Mouse (Mus musculus): ENCODE measurements around the gene Abca6. TPM values are rescaled to one million over a fixed set of nuclear protein-coding genes. Genes with fewer than 3 reads are reported as not detected.

Gene Abca6
- polyA plus RNA-seq, 1 experiment from 2014 or later = 0.06 TPM

DNA sequence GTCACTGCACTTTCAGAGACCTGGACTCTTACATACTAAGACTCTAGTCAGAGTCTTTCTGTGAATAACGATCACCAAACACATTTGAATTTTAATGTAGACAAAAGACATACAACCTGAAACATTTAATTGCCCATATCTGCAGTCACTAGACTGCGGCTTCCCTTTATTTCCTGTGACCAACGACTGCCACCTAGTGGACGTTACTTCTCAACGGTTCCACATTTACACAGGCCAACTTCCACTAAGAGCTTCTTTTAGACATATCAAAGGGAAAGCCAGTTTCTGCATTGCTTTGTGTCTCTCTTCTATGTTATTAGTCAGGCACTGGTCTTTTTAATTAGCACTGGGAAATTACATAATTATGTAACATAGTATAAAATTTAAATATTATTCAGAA is 20.2 kb upstream of the Abca6 start:
- H3K27ac ChIP-seq (ENCODE audit: low read depth, low read length) = no peak overlapping the region
- H3K9ac ChIP-seq (ENCODE audit: low read length) = no peak overlapping the region
- ATAC-seq (peak; percentile 76; the same call in 1 of the 2 replicates), DNase-seq (ENCODE audit: low spot score) (peak; percentile 89)
- H3K27me3 ChIP-seq (replicated peaks; ENCODE audit: control insufficient read depth, insufficient read depth, low read length) = no peaks in the 10 kb centered on the region
- H3K9me3 ChIP-seq (replicated peaks; ENCODE audit: control insufficient read depth, low read length) = no peaks in the 10 kb centered on the region
- H3K4me3 ChIP-seq (ENCODE audit: low read depth, low read length) = no peak overlapping the region
- no peaks in the 10 kb centered on the region for H3K36me3 ChIP-seq (ENCODE audit: control insufficient read depth, insufficient read depth, low read length)
- no peaks in the 10 kb centered on the region for H3K4me1 ChIP-seq (ENCODE audit: control insufficient read depth, insufficient read depth, low read length)
- WGBS = 4% methylated on average over 5 of the region's 5 CpGs
- H3K4me2 ChIP-seq (ENCODE audit: low read length) = no peak overlapping the region

GRCm38 (mm10) chr11:110268244-110268844 is 16.8 kb upstream of the Abca6 start:
- ATAC-seq (peak; percentile 79), DNase-seq (ENCODE audit: low spot score) (peak; percentile 93)
- Histone ChIP-seq H3K27me3 (replicated peaks; ENCODE audit: control insufficient read depth, insufficient read depth, low read length) (no peaks in the 10 kb centered on the region), H3K27ac (ENCODE audit: low read depth, low read length) (no peak overlapping the region), H3K9ac (ENCODE audit: low read length) (no peak overlapping the region), H3K4me3 (ENCODE audit: low read depth, low read length) (no peak overlapping the region), H3K4me1 (ENCODE audit: control insufficient read depth, insufficient read depth, low read length) (no peaks in the 10 kb centered on the region), H3K36me3 (ENCODE audit: control insufficient read depth, insufficient read depth, low read length) (no peaks in the 10 kb centered on the region), H3K9me3 (replicated peaks; ENCODE audit: control insufficient read depth, low read length) (no peaks in the 10 kb centered on the region), H3K4me2 (ENCODE audit: low read length) (no peak overlapping the region)
- 45% methylated on average over 8 of the region's 8 CpGs for WGBS

- H3K4me1 ChIP-seq (ENCODE audit: control insufficient read depth, insufficient read depth, low read length) = no peaks in the 10 kb centered on the region
- WGBS = 89% methylated on average over 6 of the region's 6 CpGs
- H3K36me3 ChIP-seq (ENCODE audit: control insufficient read depth, insufficient read depth, low read length) = no peaks in the 10 kb centered on the region
- H3K9ac ChIP-seq (ENCODE audit: low read length) = no peak overlapping the region
- ATAC-seq = no peak
- no peaks in the 10 kb centered on the region for H3K9me3 ChIP-seq (replicated peaks; ENCODE audit: control insufficient read depth, low read length)
- H3K4me3 ChIP-seq (ENCODE audit: low read depth, low read length) = no peak overlapping the region
- no peak for DNase-seq (ENCODE audit: low spot score)
- H3K4me2 ChIP-seq (ENCODE audit: low read length) = no peak overlapping the region
- H3K27me3 ChIP-seq (replicated peaks; ENCODE audit: control insufficient read depth, insufficient read depth, low read length) = no peaks in the 10 kb centered on the region
- no peak overlapping the region for H3K27ac ChIP-seq (ENCODE audit: low read depth, low read length)
Observed at GRCm38 (mm10) chr11:110267232-110267631, 15.7 kb upstream of the Abca6 start.

GRCm38 (mm10) chr11:110266757-110267156 is 15.2 kb upstream of the Abca6 start:
- Histone ChIP-seq H3K9ac (ENCODE audit: low read length) (no peak overlapping the region), H3K4me1 (ENCODE audit: control insufficient read depth, insufficient read depth, low read length) (no peaks in the 10 kb centered on the region), H3K9me3 (replicated peaks; ENCODE audit: control insufficient read depth, low read length) (no peaks in the 10 kb centered on the region), H3K27me3 (replicated peaks; ENCODE audit: control insufficient read depth, insufficient read depth, low read length) (no peaks in the 10 kb centered on the region), H3K27ac (ENCODE audit: low read depth, low read length) (no peak overlapping the region), H3K4me3 (ENCODE audit: low read depth, low read length) (no peak overlapping the region), H3K36me3 (ENCODE audit: control insufficient read depth, insufficient read depth, low read length) (no peaks in the 10 kb centered on the region), H3K4me2 (ENCODE audit: low read length) (no peak overlapping the region)
- 49% methylated on average over 11 of the region's 11 CpGs for WGBS
- DNase-seq (ENCODE audit: low spot score) (peak; percentile 72), ATAC-seq (peak; percentile 50; the same call in 1 of the 2 replicates)

GRCm38 (mm10) chr11:110261867-110262266 is 10.3 kb upstream of the Abca6 start:
- Histone ChIP-seq H3K27me3 (replicated peaks; ENCODE audit: control insufficient read depth, insufficient read depth, low read length) (no peaks in the 10 kb centered on the region), H3K4me1 (ENCODE audit: control insufficient read depth, insufficient read depth, low read length) (no peaks in the 10 kb centered on the region), H3K4me2 (ENCODE audit: low read length) (no peak overlapping the region), H3K4me3 (ENCODE audit: low read depth, low read length) (no peak overlapping the region), H3K9ac (ENCODE audit: low read length) (no peak overlapping the region), H3K9me3 (replicated peaks; ENCODE audit: control insufficient read depth, low read length) (no peaks in the 10 kb centered on the region), H3K27ac (ENCODE audit: low read depth, low read length) (no peak overlapping the region), H3K36me3 (ENCODE audit: control insufficient read depth, insufficient read depth, low read length) (no peaks in the 10 kb centered on the region)
- 70% methylated on average over 3 of the region's 3 CpGs for WGBS
- DNase-seq (ENCODE audit: low spot score) (no peak), ATAC-seq (no peak)

- no peak for ATAC-seq
- WGBS = 73% methylated on average over 4 of the region's 4 CpGs
Observed at GRCm38 (mm10) chr11:110257911-110258310, 6.3 kb upstream of the Abca6 start.

GRCm38 (mm10) chr11:110257061-110257460 is 5.5 kb upstream of the Abca6 start:
- Histone ChIP-seq H3K4me2 (ENCODE audit: low read length) (no peak overlapping the region), H3K4me1 (ENCODE audit: control insufficient read depth, insufficient read depth, low read length) (no peaks in the 10 kb centered on the region), H3K9ac (ENCODE audit: low read length) (no peak overlapping the region), H3K36me3 (ENCODE audit: control insufficient read depth, insufficient read depth, low read length) (no peaks in the 10 kb centered on the region), H3K4me3 (ENCODE audit: low read depth, low read length) (no peak overlapping the region), H3K27me3 (replicated peaks; ENCODE audit: control insufficient read depth, insufficient read depth, low read length) (no peaks in the 10 kb centered on the region), H3K9me3 (replicated peaks; ENCODE audit: control insufficient read depth, low read length) (no peaks in the 10 kb centered on the region), H3K27ac (ENCODE audit: low read depth, low read length) (no peak overlapping the region)
- no peak for DNase-seq (ENCODE audit: low spot score)
- 95% methylated on average over 4 of the region's 4 CpGs for WGBS
- ATAC-seq = no peak

More at GRCm38 (mm10) chr11:110257911-110258310, 6.3 kb upstream of the Abca6 start:
- H3K9ac ChIP-seq (ENCODE audit: low read length) = no peak overlapping the region
- no peak overlapping the region for H3K4me2 ChIP-seq (ENCODE audit: low read length)
- no peaks in the 10 kb centered on the region for H3K4me1 ChIP-seq (ENCODE audit: control insufficient read depth, insufficient read depth, low read length)
- H3K27me3 ChIP-seq (replicated peaks; ENCODE audit: control insufficient read depth, insufficient read depth, low read length) = no peaks in the 10 kb centered on the region
- no peak overlapping the region for H3K4me3 ChIP-seq (ENCODE audit: low read depth, low read length)
- no peaks in the 10 kb centered on the region for H3K36me3 ChIP-seq (ENCODE audit: control insufficient read depth, insufficient read depth, low read length)
- DNase-seq (ENCODE audit: low spot score) = no peak
- no peaks in the 10 kb centered on the region for H3K9me3 ChIP-seq (replicated peaks; ENCODE audit: control insufficient read depth, low read length)
- H3K27ac ChIP-seq (ENCODE audit: low read depth, low read length) = no peak overlapping the region

- no peak overlapping the region for H3K4me3 ChIP-seq (ENCODE audit: low read depth, low read length)
- no peak overlapping the region for H3K4me2 ChIP-seq (ENCODE audit: low read length)
- 81% methylated on average over 3 of the region's 3 CpGs for WGBS
- H3K36me3 ChIP-seq (ENCODE audit: control insufficient read depth, insufficient read depth, low read length) = no peaks in the 10 kb centered on the region
- no peak overlapping the region for H3K27ac ChIP-seq (ENCODE audit: low read depth, low read length)
- ATAC-seq (no peak), DNase-seq (ENCODE audit: low spot score) (no peak)
- H3K9me3 ChIP-seq (replicated peaks; ENCODE audit: control insufficient read depth, low read length) = no peaks in the 10 kb centered on the region
- no peaks in the 10 kb centered on the region for H3K4me1 ChIP-seq (ENCODE audit: control insufficient read depth, insufficient read depth, low read length)
- H3K27me3 ChIP-seq (replicated peaks; ENCODE audit: control insufficient read depth, insufficient read depth, low read length) = no peaks in the 10 kb centered on the region
- H3K9ac ChIP-seq (ENCODE audit: low read length) = no peak overlapping the region
Observed at GRCm38 (mm10) chr11:110252256-110252655, 680 bp upstream of the Abca6 start.

DNA sequence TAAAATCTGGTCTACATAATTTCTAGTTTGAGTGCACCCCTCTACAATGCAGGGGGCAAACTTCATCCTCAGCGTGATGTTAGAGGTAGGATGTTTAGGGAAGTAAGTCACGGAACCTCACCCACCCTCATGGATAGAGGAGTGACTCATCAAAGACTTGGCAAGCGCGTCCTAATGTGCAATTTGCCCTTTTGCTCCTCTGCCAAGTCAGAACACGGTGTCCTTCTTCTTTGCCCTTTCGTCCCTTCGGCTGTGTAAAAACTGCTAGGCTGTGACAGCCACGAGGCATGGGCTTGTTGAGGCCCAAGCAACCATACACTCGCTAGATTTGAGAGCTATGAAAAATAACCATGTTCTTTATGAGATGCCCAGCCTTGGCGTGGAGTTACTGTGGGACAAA is 6.8 kb downstream of the Abca6 start:
- no peak for DNase-seq (ENCODE audit: low spot score)
- Histone ChIP-seq H3K4me3 (ENCODE audit: low read depth, low read length) (no peak overlapping the region), H3K9me3 (replicated peaks; ENCODE audit: control insufficient read depth, low read length) (no peaks in the 10 kb centered on the region), H3K4me1 (ENCODE audit: control insufficient read depth, insufficient read depth, low read length) (no peaks in the 10 kb centered on the region), H3K9ac (ENCODE audit: low read length) (no peak overlapping the region), H3K27me3 (replicated peaks; ENCODE audit: control insufficient read depth, insufficient read depth, low read length) (no peaks in the 10 kb centered on the region), H3K27ac (ENCODE audit: low read depth, low read length) (no peak overlapping the region), H3K36me3 (ENCODE audit: control insufficient read depth, insufficient read depth, low read length) (no peaks in the 10 kb centered on the region), H3K4me2 (ENCODE audit: low read length) (no peak overlapping the region)
- no peak for ATAC-seq
- 93% methylated on average over 10 of the region's 10 CpGs for WGBS
